Mouse (Mus musculus): ENCODE data around the gene Eef1akmt3.
"Not testable (repeated sequence)": the region's sequence is repeated elsewhere in the genome, so short reads cannot be mapped to it uniquely, and the experiment has no call there.

The Eef1akmt3 gene

GRCm38 (mm10) chr10:127041274-127041766 lies at the start of gene Eef1akmt3, which contains the start of gene Mettl1:
TSS of gene Eef1akmt3 (minus strand) at chr10:127041513.
TSS of gene Mettl1 (plus strand) at chr10:127041414.
- DNase-seq = no peak

DNA sequence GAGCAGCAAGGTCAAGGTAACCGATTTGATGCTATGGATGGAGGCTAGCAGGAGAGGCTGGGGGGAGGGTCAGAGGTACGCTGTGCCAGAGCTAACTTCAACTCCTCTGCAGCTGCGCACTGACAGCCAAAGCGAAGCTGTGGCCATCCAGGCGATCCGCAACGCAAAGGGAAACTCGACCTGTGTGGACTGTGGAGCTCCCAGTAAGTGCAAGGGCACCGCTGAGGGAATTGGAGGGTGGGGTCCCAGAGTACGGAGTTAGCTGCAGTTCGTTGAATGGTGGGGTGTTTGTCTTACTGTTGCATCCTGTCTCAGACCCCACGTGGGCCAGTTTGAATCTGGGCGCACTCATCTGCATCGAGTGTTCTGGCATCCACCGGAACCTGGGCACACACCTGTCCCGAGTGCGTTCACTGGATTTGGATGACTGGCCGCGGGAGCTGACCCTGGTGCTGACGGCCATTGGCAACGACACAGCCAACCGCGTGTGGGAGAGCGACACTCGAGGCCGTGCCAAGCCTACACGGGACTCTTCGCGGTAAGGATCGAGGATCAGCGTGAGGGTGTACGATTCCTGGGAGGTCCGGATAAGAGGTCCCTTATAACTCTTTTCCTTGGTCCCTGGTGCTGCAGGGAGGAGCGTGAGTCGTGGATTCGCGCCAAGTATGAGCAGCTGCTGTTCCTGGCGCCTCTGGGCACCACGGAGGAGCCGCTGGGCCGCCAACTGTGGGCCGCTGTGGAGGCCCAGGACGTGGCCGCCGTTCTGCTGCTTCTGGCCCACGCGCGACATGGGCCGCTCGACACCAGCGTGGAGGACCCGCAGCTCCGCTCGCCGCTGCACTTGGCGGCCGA lies 49.5 kb upstream of the Eef1akmt3 start:
- DNase-seq = peak; percentile 29

DNA sequence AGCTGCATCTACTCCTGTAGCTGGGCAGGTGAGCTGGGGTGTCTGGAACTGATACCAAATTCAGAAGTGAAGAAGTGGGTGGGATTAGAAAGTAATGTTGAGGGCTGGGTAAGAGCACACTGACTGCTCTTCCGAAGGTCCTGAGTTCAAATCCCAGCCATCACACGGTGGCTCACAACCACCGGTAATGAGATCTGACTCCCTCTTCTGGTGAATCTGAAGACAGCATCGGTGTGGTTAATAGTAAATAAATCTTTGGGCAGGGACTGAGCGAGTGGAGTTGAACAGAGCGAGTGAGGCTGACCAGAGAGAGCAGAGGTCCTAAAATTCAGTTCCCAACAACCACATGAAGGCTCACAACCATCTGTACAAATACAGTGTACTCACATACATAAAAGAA lies 44.3 kb upstream of the Eef1akmt3 start:
- DNase-seq = no peak

GRCm38 (mm10) chr10:127085052-127085451 lies 43.7 kb upstream of the Eef1akmt3 start:
- no peak for DNase-seq

GRCm38 (mm10) chr10:127083915-127084306 lies 42.6 kb upstream of the Eef1akmt3 start:
- no peak for DNase-seq

DNA sequence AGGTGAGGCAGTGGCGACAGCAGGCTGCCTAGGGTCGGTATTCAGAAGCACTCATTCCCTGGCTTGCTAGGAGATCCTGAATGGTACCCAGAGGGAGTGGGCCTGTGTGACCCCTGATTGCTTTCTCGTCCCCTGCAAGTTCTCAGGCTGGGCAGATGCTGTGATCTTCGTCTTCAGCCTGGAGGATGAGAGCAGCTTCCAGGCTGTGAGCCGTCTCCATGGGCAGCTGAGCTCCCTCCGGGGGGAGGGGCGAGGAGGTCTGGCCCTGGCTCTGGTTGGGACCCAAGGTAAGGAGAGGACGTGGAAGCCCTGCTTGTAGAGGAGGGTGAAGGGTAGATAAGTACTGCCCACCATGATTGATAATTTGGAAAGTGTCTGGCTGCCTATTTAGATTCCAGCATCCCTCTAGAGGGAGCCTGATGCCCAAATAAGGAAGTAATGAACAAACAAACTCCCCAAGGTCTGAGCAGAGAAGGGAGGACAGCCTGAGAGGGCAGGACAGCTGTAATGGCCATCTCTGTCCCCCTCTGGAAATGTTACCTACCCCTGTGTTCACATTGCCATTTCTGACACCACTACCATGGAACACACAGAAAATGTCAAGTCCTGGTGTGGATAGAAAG lies 42.1 kb upstream of the Eef1akmt3 start:
- DNase-seq = no peak

- DNase-seq = no peak
Observed at GRCm38 (mm10) chr10:127081996-127082620, 40.8 kb upstream of the Eef1akmt3 start.

GRCm38 (mm10) chr10:127080901-127081780 lies 39.8 kb upstream of the Eef1akmt3 start:
- DNase-seq = peak; percentile 72

- peak; percentile 67 for DNase-seq
Observed at GRCm38 (mm10) chr10:127079665-127080391, 38.5 kb upstream of the Eef1akmt3 start.

DNA sequence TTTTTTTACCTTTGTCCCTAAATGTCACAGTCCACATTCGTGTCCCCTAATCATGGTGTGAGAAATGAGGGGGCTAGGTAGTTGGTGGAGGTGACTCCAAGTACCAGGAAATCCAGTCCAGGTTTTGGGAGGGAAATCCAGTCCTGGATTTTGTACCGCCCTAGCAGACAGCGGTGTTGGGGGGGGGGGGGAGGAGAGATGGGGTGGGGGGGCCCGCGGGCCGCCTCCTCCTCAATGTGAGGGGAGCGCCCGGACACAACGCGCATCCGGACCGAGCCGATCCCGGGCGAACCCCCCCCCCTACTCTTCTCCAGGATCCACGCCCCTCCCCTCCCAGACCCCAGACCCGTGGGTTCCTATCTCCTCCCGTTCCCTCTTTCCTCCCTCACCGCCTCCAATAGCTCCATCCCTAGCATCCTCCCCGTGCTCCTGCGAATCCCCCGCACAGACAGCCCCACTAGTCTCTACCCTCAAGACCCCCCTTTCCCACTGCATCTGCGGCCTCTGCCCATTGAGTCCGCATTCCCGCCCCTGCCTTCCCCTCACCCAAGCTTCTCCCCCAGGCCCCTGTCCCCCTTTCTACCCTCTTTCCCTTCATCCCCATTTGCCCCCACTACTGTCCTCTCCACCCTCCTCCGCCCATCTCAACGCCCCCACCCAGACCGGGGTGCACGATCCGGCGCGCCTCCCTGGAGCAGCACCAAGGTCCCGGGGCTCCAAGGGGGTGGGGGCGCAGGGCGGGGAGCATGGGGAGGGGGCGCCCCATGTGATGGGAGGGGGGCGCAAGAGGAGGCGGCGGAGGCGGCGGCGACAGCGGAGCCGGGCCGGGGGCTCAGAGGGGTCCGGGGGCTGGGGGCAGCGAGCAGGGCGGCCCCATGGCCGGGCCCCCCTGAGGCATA lies 37.6 kb upstream of the Eef1akmt3 start:
- DNase-seq = peak; percentile 76

DNA sequence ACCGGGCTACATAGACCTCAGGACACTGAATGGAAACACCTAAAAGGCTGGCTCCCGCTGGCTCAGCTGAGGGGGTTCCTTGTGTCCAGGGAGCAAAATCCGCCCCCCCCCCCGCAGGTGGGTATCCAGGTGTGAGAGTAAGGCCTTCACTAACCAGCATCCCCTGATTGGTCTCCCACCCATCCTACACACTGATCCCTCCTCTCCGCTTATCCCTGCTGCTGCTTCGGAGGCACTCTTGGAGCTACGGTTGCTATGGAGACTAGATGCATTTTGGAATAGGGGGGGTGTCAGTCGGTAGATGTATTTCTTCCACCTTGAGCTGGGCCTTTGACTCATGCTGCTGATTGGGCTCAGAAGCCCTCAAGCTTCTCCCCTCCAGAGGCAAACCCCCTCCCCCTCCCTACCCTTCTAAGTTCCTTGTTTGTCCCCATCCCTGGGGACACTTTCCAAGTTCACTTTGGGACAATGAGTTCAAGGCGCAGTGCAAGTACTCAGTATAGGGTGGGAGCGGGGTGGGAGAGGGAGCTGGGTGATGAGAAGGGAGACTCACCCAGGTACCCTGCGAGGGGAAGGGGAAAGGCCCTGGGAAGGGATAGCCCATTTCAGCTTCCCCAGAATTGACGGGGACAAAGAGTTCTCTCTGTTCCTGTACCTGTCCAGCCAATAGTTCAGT lies 36.8 kb upstream of the Eef1akmt3 start:
- DNase-seq = no peak

DNA sequence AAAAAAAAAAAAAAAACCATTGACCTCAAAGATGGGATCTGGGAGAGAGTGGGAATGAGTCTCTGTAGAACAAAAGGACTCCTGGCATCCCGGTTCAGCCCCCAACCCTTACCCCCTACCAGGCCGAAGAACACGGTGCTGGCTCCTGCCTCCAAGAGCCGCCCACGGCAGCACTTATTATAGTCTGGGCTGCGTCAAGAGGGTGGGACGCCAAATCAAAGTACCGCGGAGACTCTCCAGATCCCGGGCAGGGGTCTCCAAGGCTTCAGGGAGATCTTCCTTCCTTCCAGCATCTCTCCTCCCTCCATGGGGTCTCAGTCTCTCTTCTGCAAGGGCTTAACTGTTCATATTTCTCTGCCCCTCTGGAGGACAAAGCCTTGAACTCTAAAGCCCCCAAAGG lies 36.2 kb upstream of the Eef1akmt3 start:
- no peak for DNase-seq

- DNase-seq = no peak
Observed at GRCm38 (mm10) chr10:127076082-127076481, 34.8 kb upstream of the Eef1akmt3 start.

DNA sequence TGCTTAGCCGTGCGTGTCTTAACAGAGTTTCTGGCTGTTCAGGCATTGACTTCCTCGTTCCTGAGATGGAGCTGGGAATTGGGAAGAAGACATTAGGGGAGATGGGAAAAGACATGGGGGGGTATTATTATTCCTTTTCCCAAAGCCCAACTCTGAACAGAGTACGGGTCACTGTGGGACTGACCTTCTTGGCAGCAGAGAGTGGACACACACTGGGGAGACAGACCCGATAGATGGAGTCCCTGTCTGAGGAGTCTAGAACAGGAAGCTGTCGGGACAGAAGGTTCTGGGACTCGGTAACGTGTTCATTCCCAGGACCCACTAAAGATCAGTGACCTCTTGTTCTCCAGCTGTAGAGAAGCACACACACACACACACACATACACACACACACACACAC lies 34.3 kb upstream of the Eef1akmt3 start:
- DNase-seq = no peak

DNA sequence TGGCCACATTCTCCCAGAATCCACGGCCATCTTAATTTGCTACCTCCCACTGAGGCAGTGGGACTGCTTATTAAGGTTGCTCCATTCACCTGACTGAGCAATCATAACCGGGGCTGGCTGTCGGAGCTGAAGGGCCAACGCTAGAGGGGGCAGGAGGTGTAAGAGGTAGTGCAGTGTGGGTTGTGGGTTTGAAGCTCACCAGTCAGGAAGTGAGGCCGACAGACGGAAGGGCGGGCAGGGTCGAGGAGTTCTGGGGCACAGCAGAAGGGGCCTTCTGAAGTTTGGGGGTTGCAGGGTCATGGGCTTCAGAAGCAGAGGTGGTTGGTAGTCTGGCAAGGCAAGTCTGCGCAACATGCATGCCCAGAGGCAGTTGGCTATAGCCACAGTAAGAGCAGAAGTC lies 33.8 kb upstream of the Eef1akmt3 start, which contains the start of gene Agap2:
Agap2 (plus strand) TSS at position 205 of the 400 bp plus-strand sequence.
- no peak for DNase-seq

- no peak for DNase-seq
Observed at GRCm38 (mm10) chr10:127073981-127074380, 32.7 kb upstream of the Eef1akmt3 start.

GRCm38 (mm10) chr10:127072969-127073368 lies 31.7 kb upstream of the Eef1akmt3 start:
- not testable (repeated sequence) for DNase-seq

DNA sequence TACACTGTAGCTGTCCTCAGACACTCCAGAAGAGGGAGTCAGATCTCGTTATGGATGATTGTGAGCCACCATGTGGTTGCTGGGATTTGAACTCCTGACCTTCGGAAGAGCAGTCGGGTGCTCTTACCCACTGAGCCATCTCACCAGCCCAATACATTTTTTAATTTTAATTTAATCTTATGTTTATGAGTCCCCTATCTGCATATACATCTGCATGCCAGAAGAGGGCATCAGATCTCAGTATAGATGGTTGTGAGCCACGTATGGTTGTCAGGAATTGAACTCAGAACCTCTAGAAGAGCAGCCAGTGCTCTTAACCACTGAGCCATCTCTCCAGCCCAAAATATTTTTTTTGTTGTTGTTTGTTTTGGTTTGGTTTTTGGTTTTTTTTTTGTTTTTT lies 31.0 kb upstream of the Eef1akmt3 start:
- not testable (repeated sequence) for DNase-seq

DNA sequence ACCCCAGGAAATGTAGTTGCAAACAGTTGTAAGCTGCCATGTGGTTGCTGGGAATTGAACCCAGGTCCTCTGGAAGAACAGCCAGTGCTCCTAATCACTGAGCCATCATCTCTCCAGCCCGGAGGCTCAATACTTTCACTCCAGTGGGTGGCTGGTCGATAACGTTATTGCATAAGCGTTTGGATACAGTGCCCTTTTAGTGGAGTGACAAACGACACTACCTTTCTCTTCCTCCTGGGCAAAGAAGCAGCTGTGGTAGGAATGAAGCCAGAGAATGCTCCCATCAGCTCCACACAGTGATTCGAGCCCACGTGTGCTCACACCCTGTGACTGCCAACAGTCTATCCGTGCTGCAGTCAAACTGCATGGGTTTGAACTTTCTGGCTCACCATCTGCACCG lies 29.9 kb upstream of the Eef1akmt3 start:
- DNase-seq = no peak

Data from cerebellum, adult 8-10 months (tissue).